Mouse (Mus musculus): ENCODE data around the gene Oas3. TPM values are rescaled to one million over a fixed set of nuclear protein-coding genes. Genes with fewer than 3 reads are reported as not detected.

Gene Oas3
- polyA plus RNA-seq, 1 experiment from 2014 or later, result 0.11 TPM

GRCm38 (mm10) chr5:120710826-120711248 lies 66.6 kb downstream of the Oas3 start:
- WGBS, result 2% methylated on average over 31 of the region's 34 CpGs
- no peaks in the 10 kb centered on the region for H3K9me3 ChIP-seq (ENCODE audit: low read length)
- peaks cover 50% of the 10 kb centered on the region for H3K27me3 ChIP-seq (ENCODE audit: insufficient read depth, low read length)
- H3K9ac ChIP-seq (replicated peaks; ENCODE audit: low read length), result peak overlapping the region; percentile 62
- H3K36me3 ChIP-seq (ENCODE audit: insufficient read depth, low read length), result no peaks in the 10 kb centered on the region
- H3K4me3 ChIP-seq (ENCODE audit: low read length), result peak overlapping the region; percentile 53
- H3K4me2 ChIP-seq (replicated peaks; ENCODE audit: low read depth, low read length), result peak overlapping the region; percentile 73
- ATAC-seq (ENCODE audit: low FRiP score, low TSS enrichment), result no peak
- no peak overlapping the region for H3K27ac ChIP-seq (ENCODE audit: low read length)
- H3K4me1 ChIP-seq (ENCODE audit: insufficient read depth, low read length), result peaks cover 24% of the 10 kb centered on the region

- Histone ChIP-seq H3K9ac (replicated peaks; ENCODE audit: low read length) (peak overlapping the region; percentile 62), H3K4me2 (replicated peaks; ENCODE audit: low read depth, low read length) (peak overlapping the region; percentile 73), H3K27me3 (ENCODE audit: insufficient read depth, low read length) (peaks cover 47% of the 10 kb centered on the region), H3K9me3 (ENCODE audit: low read length) (no peaks in the 10 kb centered on the region), H3K4me1 (ENCODE audit: insufficient read depth, low read length) (peaks cover 24% of the 10 kb centered on the region), H3K4me3 (ENCODE audit: low read length) (peak overlapping the region; percentile 53), H3K27ac (ENCODE audit: low read length) (no peak overlapping the region), H3K36me3 (ENCODE audit: insufficient read depth, low read length) (no peaks in the 10 kb centered on the region)
- 4% methylated on average over 38 of the region's 40 CpGs for WGBS
- ATAC-seq (ENCODE audit: low FRiP score, low TSS enrichment), result peak; percentile 29; the same call in 1 of the 2 replicates
Measured at GRCm38 (mm10) chr5:120710161-120710825, 67.2 kb downstream of the Oas3 start.

GRCm38 (mm10) chr5:120706976-120707375 lies 70.5 kb downstream of the Oas3 start:
- no peaks in the 10 kb centered on the region for H3K36me3 ChIP-seq (ENCODE audit: insufficient read depth, low read length)
- H3K4me1 ChIP-seq (ENCODE audit: insufficient read depth, low read length), result peaks cover 24% of the 10 kb centered on the region
- H3K27me3 ChIP-seq (ENCODE audit: insufficient read depth, low read length), result peaks cover 25% of the 10 kb centered on the region
- H3K4me3 ChIP-seq (ENCODE audit: low read length), result peak overlapping the region; percentile 23
- H3K27ac ChIP-seq (ENCODE audit: low read length), result no peak overlapping the region
- no peak overlapping the region for H3K9ac ChIP-seq (replicated peaks; ENCODE audit: low read length)
- no peak for ATAC-seq (ENCODE audit: low FRiP score, low TSS enrichment)
- no peaks in the 10 kb centered on the region for H3K9me3 ChIP-seq (ENCODE audit: low read length)
- 36% methylated on average over 13 of the region's 13 CpGs for WGBS
- peak overlapping the region; percentile 47 for H3K4me2 ChIP-seq (replicated peaks; ENCODE audit: low read depth, low read length)

GRCm38 (mm10) chr5:120706541-120706940 lies 70.9 kb downstream of the Oas3 start:
- Histone ChIP-seq H3K9me3 (ENCODE audit: low read length) (no peaks in the 10 kb centered on the region), H3K9ac (replicated peaks; ENCODE audit: low read length) (no peak overlapping the region), H3K36me3 (ENCODE audit: insufficient read depth, low read length) (no peaks in the 10 kb centered on the region), H3K27me3 (ENCODE audit: insufficient read depth, low read length) (peaks cover 21% of the 10 kb centered on the region), H3K4me2 (replicated peaks; ENCODE audit: low read depth, low read length) (peak overlapping the region; percentile 47), H3K4me3 (ENCODE audit: low read length) (peak overlapping the region; percentile 23), H3K27ac (ENCODE audit: low read length) (no peak overlapping the region), H3K4me1 (ENCODE audit: insufficient read depth, low read length) (peaks cover 21% of the 10 kb centered on the region)
- 3% methylated on average over 16 of the region's 16 CpGs for WGBS
- peak; percentile 13; the same call in 1 of the 2 replicates for ATAC-seq (ENCODE audit: low FRiP score, low TSS enrichment)

- no peak for ATAC-seq (ENCODE audit: low FRiP score, low TSS enrichment)
- Histone ChIP-seq H3K4me1 (ENCODE audit: insufficient read depth, low read length) (peaks cover 6% of the 10 kb centered on the region), H3K4me2 (replicated peaks; ENCODE audit: low read depth, low read length) (no peak overlapping the region), H3K27me3 (ENCODE audit: insufficient read depth, low read length) (no peaks in the 10 kb centered on the region), H3K9ac (replicated peaks; ENCODE audit: low read length) (no peak overlapping the region), H3K27ac (ENCODE audit: low read length) (no peak overlapping the region), H3K36me3 (ENCODE audit: insufficient read depth, low read length) (no peaks in the 10 kb centered on the region), H3K4me3 (ENCODE audit: low read length) (no peak overlapping the region), H3K9me3 (ENCODE audit: low read length) (no peaks in the 10 kb centered on the region)
- 45% methylated on average over 6 of the region's 6 CpGs for WGBS
Measured at GRCm38 (mm10) chr5:120704421-120704820, 73.0 kb downstream of the Oas3 start.

GRCm38 (mm10) chr5:120703660-120704059 lies 73.8 kb downstream of the Oas3 start:
- WGBS, result 80% methylated on average over 3 of the region's 3 CpGs
- no peak overlapping the region for H3K4me3 ChIP-seq (ENCODE audit: low read length)
- H3K27me3 ChIP-seq (ENCODE audit: insufficient read depth, low read length), result no peaks in the 10 kb centered on the region
- no peak for ATAC-seq (ENCODE audit: low FRiP score, low TSS enrichment)
- H3K27ac ChIP-seq (ENCODE audit: low read length), result no peak overlapping the region
- no peak overlapping the region for H3K9ac ChIP-seq (replicated peaks; ENCODE audit: low read length)
- peaks cover 10% of the 10 kb centered on the region for H3K4me1 ChIP-seq (ENCODE audit: insufficient read depth, low read length)
- H3K4me2 ChIP-seq (replicated peaks; ENCODE audit: low read depth, low read length), result no peak overlapping the region
- H3K36me3 ChIP-seq (ENCODE audit: insufficient read depth, low read length), result no peaks in the 10 kb centered on the region
- H3K9me3 ChIP-seq (ENCODE audit: low read length), result no peaks in the 10 kb centered on the region

Other genes starting within 250 kb of the Oas3 start
- gene Tpcn1, start 189.0 kb downstream of the Oas3 start, polyA plus RNA-seq (2015; fragmentation: Nextera tagmentation; extraction: Ambion mirVana), result 30.6 and 34.1 TPM in 2 replicates
- 1.5 TPM in 2 replicates for gene Iqcd, start 188.6 kb downstream of the Oas3 start, polyA plus RNA-seq (2015; fragmentation: Nextera tagmentation; extraction: Ambion mirVana)
- 18.0 and 18.4 TPM in 2 replicates for gene Rita1, start 165.1 kb downstream of the Oas3 start, polyA plus RNA-seq (2015; fragmentation: Nextera tagmentation; extraction: Ambion mirVana)
- 53.7 and 54.8 TPM in 2 replicates for gene Ddx54, start 164.9 kb downstream of the Oas3 start, polyA plus RNA-seq (2015; fragmentation: Nextera tagmentation; extraction: Ambion mirVana)
- not detected in 2 replicates for gene Cfap73, start 143.4 kb downstream of the Oas3 start, polyA plus RNA-seq (2015; fragmentation: Nextera tagmentation; extraction: Ambion mirVana)
- 0.66 and 0.70 TPM in 2 replicates for gene Rasal1, start 128.8 kb downstream of the Oas3 start, polyA plus RNA-seq (2015; fragmentation: Nextera tagmentation; extraction: Ambion mirVana)
- 5.4 and 7.9 TPM in 2 replicates for gene Dtx1, start 65.7 kb downstream of the Oas3 start, polyA plus RNA-seq (2015; fragmentation: Nextera tagmentation; extraction: Ambion mirVana)
- gene Oas2, start 27.8 kb downstream of the Oas3 start, polyA plus RNA-seq (2015; fragmentation: Nextera tagmentation; extraction: Ambion mirVana), result 0.44 and 0.51 TPM in 2 replicates
- gene Oas1e, start 17.9 kb upstream of the Oas3 start, polyA plus RNA-seq (2015; fragmentation: Nextera tagmentation; extraction: Ambion mirVana), result not detected in 2 replicates
- gene Oas1c, start 34.9 kb upstream of the Oas3 start, polyA plus RNA-seq (2015; fragmentation: Nextera tagmentation; extraction: Ambion mirVana), result 0.32 and 0.44 TPM in 2 replicates
- 0.21 TPM in 1 of 2 replicates, not detected in the other for gene Oas1f, start 69.7 kb upstream of the Oas3 start, polyA plus RNA-seq (2015; fragmentation: Nextera tagmentation; extraction: Ambion mirVana)
- gene Oas1h, start 83.8 kb upstream of the Oas3 start, polyA plus RNA-seq (2015; fragmentation: Nextera tagmentation; extraction: Ambion mirVana), result not detected in 2 replicates
- 0.46 and 0.58 TPM in 2 replicates for gene Oas1g, start 110.0 kb upstream of the Oas3 start, polyA plus RNA-seq (2015; fragmentation: Nextera tagmentation; extraction: Ambion mirVana)
- gene Oas1a, start 129.9 kb upstream of the Oas3 start, polyA plus RNA-seq (2015; fragmentation: Nextera tagmentation; extraction: Ambion mirVana), result 1.8 and 2.3 TPM in 2 replicates
- not detected in 2 replicates for gene Oas1d, start 136.9 kb upstream of the Oas3 start, polyA plus RNA-seq (2015; fragmentation: Nextera tagmentation; extraction: Ambion mirVana)
- 0.05 and 0.08 TPM in 2 replicates for gene Rph3a, start 232.4 kb upstream of the Oas3 start, polyA plus RNA-seq (2015; fragmentation: Nextera tagmentation; extraction: Ambion mirVana)